Mouse (Mus musculus) regulatory T cell (primary cell): ENCODE measurements around the gene Pnmal2.

ENCODE experiments used
- in situ Hi-C: fragments of 300-600 bp; cut with MboI, MseI; formaldehyde crosslinking; loops from one replicate; pipeline ENCODE4 v1.15.1; 2025; ENCODE audit warnings: high pct_unique_total_duplicates

Gene Pnmal2

DNA sequence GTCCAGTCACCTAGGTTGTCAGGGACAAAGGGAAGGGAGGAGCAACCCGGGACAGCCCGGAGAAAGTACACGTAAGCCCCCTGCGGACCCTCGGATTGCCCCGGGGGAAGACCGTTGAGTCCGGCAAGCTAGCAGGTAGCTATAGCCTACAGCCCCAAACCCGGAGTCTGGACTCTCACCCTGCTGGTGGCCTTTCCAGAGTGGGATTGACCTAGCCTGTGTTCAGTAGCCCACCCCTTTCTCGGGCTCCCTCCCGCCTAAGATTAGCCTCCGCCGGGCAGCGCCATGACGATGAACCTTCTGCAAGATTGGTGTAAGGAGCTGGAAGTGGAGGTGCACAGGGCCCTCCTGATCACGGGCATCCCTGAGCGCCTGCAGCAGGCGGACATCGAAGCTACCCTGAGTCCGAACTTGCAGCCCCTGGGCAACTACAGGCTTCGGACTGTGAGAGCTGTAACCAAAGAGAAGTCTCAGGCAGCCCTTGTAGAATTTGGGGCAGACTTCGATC lies 380 bp downstream of the Pnmal2 start:
- in situ Hi-C loops: no loop called here

DNA sequence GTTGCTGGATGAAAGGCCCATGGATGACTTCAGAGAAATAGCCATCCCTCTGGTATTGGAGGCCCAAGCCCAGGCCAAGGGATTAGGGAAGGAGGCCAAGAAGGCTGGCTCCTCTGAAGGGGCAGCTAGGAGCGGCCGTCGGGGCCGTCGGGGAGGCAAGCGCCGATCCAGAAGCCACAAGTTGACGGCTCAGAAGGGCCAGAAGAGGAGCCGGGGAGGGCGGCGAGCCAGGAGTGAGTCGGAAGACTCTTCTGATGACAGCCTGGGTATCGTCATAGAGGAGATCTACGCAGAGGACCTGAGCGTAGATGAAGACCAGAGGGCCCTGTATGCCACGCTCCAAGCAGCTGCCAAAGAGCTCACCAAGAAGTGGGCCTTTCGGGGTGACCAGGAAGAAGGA lies 937 bp downstream of the Pnmal2 start:
- in situ Hi-C loops: no loop called here

DNA sequence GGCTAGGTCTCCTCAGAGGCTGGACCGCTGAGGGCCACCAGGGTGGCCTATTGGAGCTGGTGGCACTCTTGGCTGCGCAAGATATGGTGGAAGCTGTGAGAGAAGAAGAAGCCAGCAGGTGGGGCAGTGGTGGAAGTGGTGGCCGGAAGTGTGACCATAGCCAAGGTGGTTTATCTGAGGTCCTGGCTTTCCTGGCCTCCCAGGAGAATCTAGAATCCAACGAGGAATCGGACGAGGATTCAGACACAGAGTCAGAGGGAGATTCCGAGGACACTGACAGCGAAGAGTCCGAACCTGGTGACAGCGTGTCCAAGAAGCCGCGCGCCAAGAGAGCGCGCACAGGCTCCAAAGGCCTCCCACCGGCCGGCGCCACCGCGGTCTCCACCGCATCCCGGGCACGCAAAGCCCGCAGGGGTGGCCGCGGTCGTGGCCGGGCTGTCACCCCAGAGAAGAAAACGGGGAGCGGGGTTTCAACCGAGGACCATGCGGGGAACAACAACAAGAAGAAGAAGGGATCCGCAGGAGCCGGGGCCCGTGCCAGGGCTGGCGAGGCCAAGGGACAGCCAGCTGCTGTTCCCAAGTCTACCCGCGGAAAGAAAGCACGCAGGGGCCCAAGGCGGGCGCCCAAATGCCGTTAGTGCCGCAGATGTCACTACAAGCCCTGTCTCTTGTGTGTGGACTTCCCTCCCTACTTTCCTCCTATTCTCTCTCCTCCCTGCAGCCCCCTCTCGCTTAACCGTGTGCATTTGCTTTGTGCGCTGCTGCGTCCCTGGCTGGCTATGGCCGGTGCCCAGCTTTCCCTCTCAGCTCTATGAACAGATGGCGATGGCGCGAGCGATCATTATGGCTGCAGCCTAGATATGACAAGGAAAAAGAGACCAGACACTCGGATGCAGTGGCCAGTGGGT lies 2.2 kb downstream of the Pnmal2 start:
- in situ Hi-C loops: no loop called here

DNA sequence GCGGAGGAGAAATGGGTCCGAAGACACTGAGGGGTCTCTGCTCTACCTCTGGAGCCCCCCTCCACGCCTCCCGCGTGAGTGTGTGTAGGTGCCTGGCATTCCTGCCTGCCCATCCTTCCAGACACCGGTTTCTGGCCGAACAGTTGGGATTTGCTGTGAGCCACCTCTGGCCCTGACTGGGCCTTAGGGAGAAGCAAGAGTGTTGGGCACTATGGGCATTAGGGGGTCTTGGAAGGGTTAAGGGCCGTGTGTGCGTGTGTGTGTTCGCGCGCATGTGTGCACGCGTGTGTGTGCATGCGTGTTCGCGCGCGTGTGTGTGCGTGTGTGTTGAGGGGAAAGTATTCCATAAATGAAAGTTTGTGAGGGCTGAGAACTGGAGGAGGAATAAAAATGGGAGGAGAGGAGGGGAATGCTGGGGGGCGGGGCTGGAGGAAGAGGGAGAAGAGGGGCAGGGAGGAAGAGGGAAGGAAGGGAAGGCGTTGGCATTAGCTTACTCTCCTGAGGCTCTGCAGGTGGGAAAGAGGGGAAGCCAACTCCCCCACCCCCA lies 2.9 kb downstream of the Pnmal2 start:
- in situ Hi-C loops: no loop called here

DNA sequence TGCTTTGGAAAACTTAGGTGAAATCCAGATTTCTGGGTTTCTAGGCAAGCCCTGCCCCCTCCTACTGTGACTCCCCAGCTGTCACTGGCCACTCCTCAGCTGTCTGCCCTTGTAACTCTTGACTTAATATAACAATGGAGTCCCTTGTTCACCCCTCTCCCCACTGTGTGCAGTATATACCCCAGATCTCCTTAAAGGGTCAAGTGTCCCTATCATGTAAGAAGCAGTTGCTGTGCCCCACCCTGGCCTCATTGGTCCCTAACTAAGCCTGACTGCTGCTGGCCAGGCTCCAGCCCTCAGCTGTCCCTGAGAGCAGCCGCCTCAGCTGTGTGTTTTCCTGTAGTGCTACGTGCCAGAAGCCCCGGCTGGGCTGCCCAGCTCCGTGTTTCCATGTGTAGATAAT lies 3.5 kb downstream of the Pnmal2 start:
- in situ Hi-C loops: no loop called here

DNA sequence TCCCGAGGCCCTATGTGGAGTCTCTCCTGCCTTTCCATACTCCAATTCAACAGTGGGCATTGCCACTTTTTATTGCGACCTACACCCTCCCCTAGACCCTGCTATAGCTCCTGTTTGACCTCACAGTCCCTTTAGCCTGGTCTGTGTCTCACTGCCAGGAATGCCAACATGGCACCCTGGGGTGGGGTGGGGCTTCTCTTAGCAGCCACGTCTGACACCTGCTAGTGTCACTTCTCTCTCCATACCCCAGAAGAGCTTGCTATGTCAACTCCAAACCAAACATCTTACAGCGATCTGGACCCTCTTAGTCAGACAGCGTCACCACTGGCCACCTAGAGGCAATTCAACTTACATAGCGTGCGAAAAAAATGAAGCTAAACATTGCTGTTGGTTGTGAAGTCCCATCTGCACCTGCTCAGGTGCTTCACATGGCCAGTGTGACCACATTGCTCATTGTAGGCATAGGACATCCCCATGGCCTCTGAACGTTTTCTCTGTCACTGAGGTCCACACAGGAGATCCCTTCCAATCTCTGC lies 4.5 kb downstream of the Pnmal2 start:
- in situ Hi-C loops: no loop called here

DNA sequence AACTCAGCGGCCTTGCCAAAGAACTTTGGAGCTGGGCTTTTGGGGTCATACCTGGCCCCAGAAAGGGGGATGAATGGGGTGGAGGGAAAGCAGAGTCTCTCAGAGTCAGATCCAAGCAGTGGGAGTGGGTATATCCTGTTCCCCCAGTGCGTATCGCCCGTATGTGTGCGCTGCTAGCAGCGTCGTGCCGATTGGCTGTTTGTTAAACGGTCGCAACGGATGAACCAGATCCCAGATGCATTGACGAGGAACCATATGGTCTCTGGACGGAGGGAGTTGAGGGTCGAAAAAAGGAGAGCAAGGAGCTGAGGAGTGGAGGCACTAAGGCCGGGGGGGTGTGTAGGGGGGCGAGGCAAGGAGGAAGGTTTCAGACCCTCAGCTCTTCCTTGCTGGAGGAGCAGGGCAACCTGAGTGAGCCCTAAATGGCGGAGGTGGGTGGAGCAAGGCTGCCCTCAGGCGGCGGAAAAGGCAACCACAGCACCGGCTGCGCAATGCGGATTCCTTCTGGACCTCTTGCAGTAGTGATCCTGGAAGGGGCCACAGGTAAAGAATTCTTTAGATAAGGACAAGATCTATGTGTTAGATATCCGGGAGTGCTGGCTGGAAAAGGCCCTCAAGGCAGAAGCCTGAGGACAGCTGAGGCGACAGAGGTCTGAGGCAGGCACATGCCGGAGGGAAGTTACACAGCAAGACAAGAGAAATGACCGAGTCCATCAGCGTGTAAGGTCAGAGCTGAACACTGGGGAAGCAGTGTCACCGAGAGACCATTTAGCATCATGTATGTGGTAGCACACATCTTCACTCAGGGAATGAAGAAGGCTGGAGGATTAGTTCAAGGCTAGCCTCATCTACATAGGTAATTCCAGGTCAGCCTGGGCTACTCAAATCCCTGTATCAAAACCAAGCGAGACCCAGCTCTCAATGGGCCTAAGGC lies 5.7 kb downstream of the Pnmal2 start:
- in situ Hi-C loops: loop anchor here (5.0 kb wide), 2 partner anchors 47 to 107 kb away; no protein-coding TSS in a partner anchor

DNA sequence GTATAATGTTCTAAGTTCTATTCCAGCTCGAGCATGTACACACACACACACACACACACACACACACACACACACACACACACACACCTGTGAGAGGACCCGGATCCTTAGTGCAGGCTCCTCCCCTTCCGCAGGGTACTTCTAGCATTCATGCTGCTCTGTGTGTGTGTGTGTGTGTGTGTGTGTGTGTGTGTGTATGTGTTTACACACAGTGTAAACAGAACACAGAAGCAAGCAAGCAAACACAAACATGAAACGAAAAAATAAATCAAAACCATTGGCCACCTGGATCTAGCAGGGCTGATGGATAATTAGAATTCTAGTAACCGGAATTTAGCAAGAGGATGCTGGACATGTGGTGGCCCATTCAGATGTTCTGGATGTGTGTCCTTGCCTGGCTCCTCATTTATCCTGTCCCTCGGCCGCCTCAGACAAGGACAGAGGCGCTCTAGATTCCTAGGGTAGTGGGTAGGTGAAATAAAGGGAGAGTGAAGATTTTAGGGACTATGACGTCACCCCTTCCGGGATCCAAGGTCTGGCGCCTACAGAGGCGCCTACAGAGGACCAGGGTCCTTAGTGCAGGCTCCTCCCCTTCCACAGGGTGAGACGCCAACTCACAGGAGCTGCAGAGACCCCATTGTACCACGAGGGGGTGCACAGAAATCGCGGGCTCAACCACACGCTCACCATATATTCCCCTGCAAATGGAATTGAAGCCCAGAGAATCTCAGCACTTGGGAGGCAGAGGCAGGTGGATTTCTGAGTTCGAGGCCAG lies 6.6 kb downstream of the Pnmal2 start:
- in situ Hi-C loops: loop anchor here (5.0 kb wide), 2 partner anchors 46 to 106 kb away; no protein-coding TSS in a partner anchor

DNA sequence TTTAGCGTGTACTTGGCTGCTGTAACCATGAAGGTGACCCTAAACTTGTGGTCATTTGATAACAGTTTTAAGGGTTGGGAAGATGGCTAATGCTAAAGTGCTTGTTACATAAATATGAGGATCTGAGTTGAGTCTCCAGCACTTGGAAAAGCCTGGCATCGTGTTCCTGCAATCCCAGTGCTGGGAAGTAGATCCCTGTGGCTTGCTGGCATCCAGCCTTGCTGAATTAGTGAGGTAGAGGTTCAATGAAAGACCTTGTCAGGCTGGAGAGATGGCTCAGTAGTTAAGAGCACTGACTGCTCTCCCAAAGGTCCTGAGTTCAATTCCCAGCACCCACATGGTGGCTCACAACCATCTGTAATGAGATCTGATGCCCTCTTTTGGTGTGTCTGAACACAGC lies 9.3 kb downstream of the Pnmal2 start:
- in situ Hi-C loops: loop anchor here (5.0 kb wide), 2 partner anchors 44 to 104 kb away; no protein-coding TSS in a partner anchor

DNA sequence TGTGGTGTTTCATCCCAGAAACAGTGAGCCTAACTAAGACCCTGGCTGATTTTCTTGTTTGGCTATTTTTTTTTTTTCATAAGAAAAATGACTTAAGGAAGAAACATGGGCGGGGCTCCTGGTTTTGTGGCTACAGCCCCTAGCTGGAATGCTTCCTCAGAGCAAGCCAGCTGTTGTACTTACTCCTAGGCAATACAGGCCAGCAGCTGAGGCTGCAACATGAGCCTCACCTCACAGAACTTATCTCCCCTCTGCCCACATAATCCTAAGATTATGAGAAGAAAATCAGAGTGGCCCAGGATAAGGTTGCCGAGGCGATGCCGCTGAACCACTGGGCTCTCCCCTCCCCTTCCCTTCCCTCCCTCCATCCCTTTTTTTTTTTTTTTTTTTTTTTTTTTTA lies 11.2 kb downstream of the Pnmal2 start:
- in situ Hi-C loops: no loop called here

DNA sequence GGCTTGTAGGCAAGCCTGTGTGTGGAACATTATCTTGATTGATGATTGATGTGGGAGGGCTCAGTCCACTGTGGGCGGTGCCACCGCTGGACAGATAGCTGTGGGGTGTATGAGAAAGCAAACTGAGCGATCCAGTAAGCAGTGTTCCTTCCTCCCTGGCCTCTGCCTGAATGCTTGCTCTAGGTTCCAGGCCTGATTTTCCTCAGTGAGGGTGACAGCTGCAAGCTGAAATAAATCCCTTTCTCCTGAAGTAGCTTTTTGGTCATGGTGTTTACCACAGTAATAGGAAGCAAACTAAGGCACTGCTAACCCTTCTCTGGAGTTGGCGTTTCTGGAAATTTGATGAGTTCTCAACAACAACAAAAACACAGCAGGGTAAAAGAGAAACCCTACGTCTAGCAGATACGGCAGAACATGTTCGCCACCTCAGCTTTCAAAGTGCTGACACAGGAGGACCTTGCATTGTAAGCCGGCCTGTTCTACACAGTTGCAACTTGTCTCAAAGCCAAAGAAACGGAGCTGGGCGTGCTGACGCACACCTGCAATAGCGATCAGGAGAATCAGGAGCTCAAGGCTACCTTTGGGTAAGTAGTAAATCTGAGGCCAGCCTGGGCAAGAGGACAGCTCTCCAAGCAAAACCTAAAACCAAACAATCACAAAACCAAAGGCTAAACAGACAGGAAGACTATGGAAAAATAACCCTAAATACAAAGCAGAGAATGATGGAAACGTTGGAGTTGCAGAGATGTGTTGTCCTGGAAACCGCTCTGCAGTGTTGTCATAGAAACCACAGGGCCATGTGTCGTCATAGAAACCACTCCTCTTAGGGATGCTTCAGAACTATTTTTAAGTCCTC lies 12.2 kb downstream of the Pnmal2 start:
- in situ Hi-C loops: no loop called here

DNA sequence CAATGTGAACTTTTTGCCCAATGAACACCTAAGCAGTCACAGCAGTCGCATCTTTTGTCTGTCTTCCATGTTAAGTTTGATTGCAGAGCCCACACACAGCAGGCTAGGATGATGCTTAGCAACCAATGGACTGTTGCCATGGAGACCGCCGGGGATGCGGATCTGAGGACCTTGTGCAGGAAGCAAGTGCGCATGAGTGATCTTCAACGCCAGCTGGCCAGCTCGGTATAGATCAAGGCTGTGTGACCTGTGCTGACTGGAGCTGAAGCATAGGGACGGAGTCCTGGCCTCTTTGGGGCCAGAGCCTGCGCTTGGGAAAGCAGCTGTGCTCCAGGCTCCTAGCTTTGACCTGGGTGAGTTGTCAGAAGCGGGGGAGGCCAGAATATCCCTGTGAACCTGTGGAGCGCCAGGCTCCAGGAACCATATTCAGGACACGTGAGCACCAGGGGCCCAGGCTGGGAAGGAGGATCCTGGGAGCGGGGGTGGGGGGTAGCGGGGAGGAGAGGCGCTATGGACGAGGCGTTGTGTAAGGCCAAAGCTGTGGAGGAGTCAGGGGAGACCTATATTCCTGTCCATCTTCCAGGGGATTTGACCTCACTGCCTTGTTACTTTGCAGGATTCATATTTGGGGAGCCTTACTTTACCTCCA lies 15.2 kb downstream of the Pnmal2 start, which contains the start of gene Pnmal1:
Gene Pnmal1, plus strand, starts transcription at position 141 of the 649 bp plus-strand sequence.
- in situ Hi-C loops: no loop called here

DNA sequence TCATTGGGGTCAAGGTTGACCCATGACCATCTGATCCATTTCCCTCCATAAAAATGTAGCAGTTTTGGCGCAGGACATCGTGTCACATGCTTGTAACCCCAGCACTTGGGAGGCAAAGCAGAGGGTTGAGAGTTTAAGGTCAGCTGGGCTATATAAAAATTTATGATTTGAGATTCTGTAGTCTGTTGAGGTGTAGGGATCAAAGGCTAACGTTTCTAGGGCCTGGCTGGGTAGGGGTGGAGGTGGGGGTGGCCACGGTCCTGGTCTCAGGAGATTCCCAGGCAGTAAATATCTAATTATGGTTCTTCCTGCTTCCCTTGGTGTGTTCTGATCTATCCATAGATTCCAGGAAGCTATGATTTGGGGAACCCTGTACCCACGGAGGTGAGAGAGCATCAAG lies 17.2 kb downstream of the Pnmal2 start:
- in situ Hi-C loops: no loop called here

DNA sequence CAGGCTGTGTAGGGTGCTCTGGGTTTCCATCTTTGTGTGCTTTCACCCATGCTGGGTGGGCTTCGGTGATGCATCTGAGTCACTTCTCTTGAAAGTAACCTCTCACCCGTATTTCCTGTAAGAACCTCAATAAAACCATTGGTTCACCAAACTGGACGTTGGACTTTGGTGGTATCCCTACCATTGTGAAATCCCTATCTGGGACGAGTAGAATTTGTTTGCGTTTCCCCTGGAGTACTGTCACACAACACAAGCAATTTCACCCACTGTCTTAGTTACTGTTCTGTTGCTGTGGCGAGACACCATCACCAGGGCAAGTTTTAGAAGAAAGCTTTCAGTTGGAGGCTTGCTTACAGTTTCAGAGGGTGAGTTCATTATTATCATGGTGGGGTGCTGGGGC lies 23.9 kb downstream of the Pnmal2 start:
- in situ Hi-C loops: no loop called here

DNA sequence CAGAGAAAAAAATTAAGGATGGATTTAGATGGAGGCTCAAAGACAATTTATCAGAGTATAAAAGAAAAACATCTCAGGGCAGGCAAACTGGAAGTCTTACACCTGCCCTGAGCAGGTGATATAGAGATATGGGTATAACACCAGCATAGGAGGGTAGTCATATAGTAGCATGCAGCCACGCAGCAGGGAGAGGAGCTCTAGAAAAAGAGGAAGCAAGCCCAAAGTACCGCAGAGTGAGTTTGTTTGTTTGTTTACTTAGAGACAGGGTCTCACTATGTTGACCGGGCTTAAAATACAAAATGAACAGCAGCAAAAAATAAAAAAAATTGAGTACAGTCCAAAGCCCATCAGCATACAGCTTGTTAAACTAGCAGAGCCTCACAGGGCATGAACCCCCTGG lies 26.7 kb downstream of the Pnmal2 start:
- in situ Hi-C loops: no loop called here

DNA sequence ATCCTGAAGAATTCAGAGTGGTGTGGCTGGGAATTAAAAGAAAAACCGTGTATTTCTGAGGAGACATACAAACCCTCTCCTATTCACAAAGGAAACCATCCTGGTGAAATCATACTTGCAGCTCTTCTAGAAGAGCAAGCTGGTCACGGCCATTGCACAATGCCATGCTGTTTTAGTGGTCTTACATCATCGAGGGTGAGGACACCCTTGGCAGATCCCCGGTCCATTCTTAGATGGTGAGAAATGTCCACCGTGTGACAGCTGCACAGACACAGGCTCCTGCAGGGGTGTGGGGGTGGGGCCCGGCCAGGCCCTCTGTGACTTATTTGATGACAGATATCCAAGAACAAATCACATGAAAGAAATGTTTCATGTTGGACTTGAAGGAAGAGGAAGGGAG lies 29.5 kb downstream of the Pnmal2 start:
- in situ Hi-C loops: no loop called here

DNA sequence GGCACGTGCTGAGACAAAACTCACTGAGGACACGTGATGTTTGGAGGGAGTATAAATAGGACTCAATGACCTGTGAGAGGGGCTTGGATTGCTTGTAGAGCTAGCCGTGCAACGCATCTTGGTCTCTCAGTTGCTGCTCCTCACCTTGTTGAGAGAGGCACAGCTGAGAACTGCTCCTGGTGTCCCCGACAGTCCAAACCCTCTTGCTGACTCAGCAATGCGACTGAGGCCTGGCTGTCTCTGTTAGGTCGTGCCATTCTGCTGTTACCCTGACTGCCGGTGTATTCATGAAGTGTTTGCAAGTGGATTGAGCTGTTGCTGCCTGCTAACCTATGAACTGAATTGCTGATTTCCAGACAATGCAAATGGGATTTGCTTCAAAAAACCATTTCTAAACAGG lies 31.8 kb downstream of the Pnmal2 start:
- in situ Hi-C loops: no loop called here

DNA sequence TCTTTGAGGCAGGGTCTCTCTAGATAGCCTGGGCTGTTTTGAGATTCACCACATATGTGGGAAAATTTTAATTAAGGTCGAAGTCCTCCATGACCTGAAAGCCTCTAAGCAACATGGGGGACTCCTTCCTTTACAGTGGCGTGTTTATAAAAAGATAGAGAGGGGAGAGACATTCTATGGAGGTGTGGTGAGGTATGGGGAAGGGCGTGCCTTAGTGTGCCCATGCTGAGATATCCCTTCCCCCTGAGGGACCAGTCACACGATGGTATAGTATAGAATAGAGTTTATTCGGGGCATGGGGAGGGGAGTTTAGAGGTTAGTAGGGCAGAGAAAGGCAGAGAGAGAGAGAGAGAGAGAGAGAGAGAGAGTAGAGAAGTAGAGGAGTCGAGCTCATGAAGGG lies 33.7 kb downstream of the Pnmal2 start:
- in situ Hi-C loops: no loop called here

DNA sequence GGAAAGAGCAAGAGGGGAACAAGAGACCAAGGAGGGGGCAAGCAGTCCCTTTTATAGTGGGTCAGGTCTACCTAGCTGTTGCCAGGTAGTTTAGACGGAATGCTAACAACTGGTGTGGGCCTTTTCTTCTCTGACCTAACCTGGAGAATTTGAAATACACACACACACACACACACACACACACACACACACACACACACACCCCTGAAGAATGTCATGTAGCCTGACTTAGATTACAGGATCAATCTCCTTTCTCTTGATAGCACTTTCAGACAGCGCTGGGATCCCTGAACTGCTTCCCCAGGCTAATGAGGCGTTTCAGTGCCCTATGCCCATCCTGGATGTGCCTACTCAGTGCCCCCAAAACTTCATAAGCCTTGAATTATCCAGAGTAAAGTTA lies 34.1 kb downstream of the Pnmal2 start:
- in situ Hi-C loops: no loop called here
